Comparison of ENCODE assay signal across 27 mouse cellular contexts in genomic region chr10:96714702-96715101, GRCm38 (mm10).
"Had no signal": no experiment of that assay in that cellular context is flagged by ENCODE, and none has a peak within 500 bp of the region (broad histone marks: within the 10 kb centered on the region; RNA-seq: fewer than 3 reads in every experiment).

No protein-coding gene starts in this region.

- H3K4me3 ChIP-seq: embryonic facial prominence, embryonic 10.5 days; embryonic facial prominence, embryonic 12.5 days; embryonic facial prominence, embryonic 13.5 days; embryonic facial prominence, embryonic 15.5 days; erythroblast, embryonic 14.5 days; forebrain, embryonic 10.5 days; forebrain, embryonic 12.5 days; forebrain, embryonic 13.5 days; forebrain, embryonic 15.5 days; gastrocnemius, adult 2 months; heart, adult 2 months; heart, embryonic 10.5 days had no signal

- H3K9ac ChIP-seq: embryonic facial prominence, embryonic 12.5 days; embryonic facial prominence, embryonic 13.5 days; embryonic facial prominence, embryonic 15.5 days; forebrain, embryonic 12.5 days; forebrain, embryonic 13.5 days; forebrain, embryonic 15.5 days; forebrain, postnatal 0 days had no signal

- H3K9me3 ChIP-seq: embryonic facial prominence, embryonic 10.5 days; embryonic facial prominence, embryonic 12.5 days; embryonic facial prominence, embryonic 13.5 days; embryonic facial prominence, embryonic 15.5 days; forebrain, embryonic 10.5 days; forebrain, embryonic 12.5 days; forebrain, embryonic 13.5 days; forebrain, embryonic 15.5 days; heart, embryonic 10.5 days had no signal

- ATAC-seq: forebrain, embryonic 13.5 days; forebrain, embryonic 14.5 days; forebrain, embryonic 15.5 days; forebrain, embryonic 16.5 days; forebrain, postnatal 0 days had no signal

- H3K27ac ChIP-seq: embryonic facial prominence, embryonic 10.5 days; embryonic facial prominence, embryonic 12.5 days; embryonic facial prominence, embryonic 13.5 days; embryonic facial prominence, embryonic 15.5 days; forebrain, embryonic 10.5 days; forebrain, embryonic 12.5 days; forebrain, embryonic 13.5 days; forebrain, embryonic 15.5 days; gastrocnemius, adult 2 months; heart, adult 2 months; heart, embryonic 10.5 days had no signal

- H3K27me3 ChIP-seq: embryonic facial prominence, embryonic 12.5 days; embryonic facial prominence, embryonic 13.5 days; embryonic facial prominence, embryonic 15.5 days; forebrain, embryonic 12.5 days; forebrain, embryonic 13.5 days; forebrain, embryonic 15.5 days had no signal

- H3K36me3 ChIP-seq: embryonic facial prominence, embryonic 10.5 days; embryonic facial prominence, embryonic 12.5 days; embryonic facial prominence, embryonic 13.5 days; embryonic facial prominence, embryonic 15.5 days; forebrain, embryonic 10.5 days; forebrain, embryonic 12.5 days; forebrain, embryonic 15.5 days; heart, embryonic 10.5 days had no signal

- DNase-seq: cerebellum, adult 9-10 months; cerebellum, adult 9-11 months; cerebellum, postnatal 10 days; cerebellum, postnatal 14 days; cerebellum, postnatal 25 days; cerebellum, postnatal 36 days; embryo, embryonic 11 days; forebrain, postnatal 0 days; gastrocnemius, adult 2 months; gastrocnemius, postnatal 10 days; gastrocnemius, postnatal 14 days; gastrocnemius, postnatal 25 days; gastrocnemius, postnatal 36 days; heart, adult 18-20 months; heart, adult 2 months had no signal

- H3K4me1 ChIP-seq: embryonic facial prominence, embryonic 13.5 days; embryonic facial prominence, embryonic 15.5 days; heart, embryonic 10.5 days had no signal

- H3K4me2 ChIP-seq: embryonic facial prominence, embryonic 12.5 days; embryonic facial prominence, embryonic 13.5 days; embryonic facial prominence, embryonic 15.5 days; forebrain, embryonic 12.5 days; forebrain, embryonic 13.5 days; forebrain, embryonic 15.5 days had no signal
